Mouse (Mus musculus) large intestine, adult 2 months (tissue): ENCODE measurements around the gene Snx20. TPM values are rescaled to one million over a fixed set of nuclear protein-coding genes. Genes with fewer than 3 reads are reported as not detected.

ENCODE experiments used
- polyA plus RNA-seq: library from polyadenylated mRNA; depleted of rRNA; stranded (reverse); fragments of >200 nt; gene quantifications from 2 replicates; pipeline ENCODE4 v1.2.3, GENCODE M21; 2012; rRNA removed

Snx20 gene
- polyA plus RNA-seq, 1 experiment = 21.3 TPM

Other genes starting within 250 kb of the Snx20 start
- 17.2 and 21.9 TPM in 2 replicates for gene Nkd1, start 114.8 kb downstream of the Snx20 start, polyA plus RNA-seq
- gene Nod2, start 11.2 kb upstream of the Snx20 start, polyA plus RNA-seq = 1.2 and 1.7 TPM in 2 replicates
- gene Cyld, start 60.9 kb upstream of the Snx20 start, polyA plus RNA-seq = 7.7 and 10.4 TPM in 2 replicates